Mouse (Mus musculus) hindbrain, embryonic 16.5 days (tissue): ENCODE measurements around the gene Tpcn1. TPM values are rescaled to one million over a fixed set of nuclear protein-coding genes. Genes with fewer than 3 reads are reported as not detected.

Experiments
- ATAC-seq: fragments of 200-750 bp; cut with Nextera tagmentation; 2 replicates; pipeline ENCODE4 v1.8.0; 2017; ENCODE audit warnings: moderate TSS enrichment, moderate library complexity
- H3K27ac ChIP-seq: fragments of 300-500 bp; sonication (generic); 2 replicates; pipeline ENCODE4 v1.5.1; 2014; ENCODE audit warnings: low read depth, mild to moderate bottlenecking, control low read depth, low read length, moderate library complexity
- H3K27me3 ChIP-seq: fragments of 300-500 bp; sonication (generic); replicated peaks from 2 replicates; pipeline ENCODE4 v1.6.1; 2014; ENCODE audit warnings: low read length; ENCODE audit not compliant: control insufficient read depth, insufficient read depth
- H3K36me3 ChIP-seq: fragments of 300-500 bp; sonication (generic); 2 replicates; pipeline ENCODE4 v1.6.1; 2014; ENCODE audit warnings: mild to moderate bottlenecking, low read length, moderate library complexity, mixed read lengths; ENCODE audit not compliant: control insufficient read depth, insufficient read depth
- H3K4me1 ChIP-seq: fragments of 300-500 bp; sonication (generic); 2 replicates; pipeline ENCODE4 v1.6.1; 2014; ENCODE audit warnings: low read depth, low read length; ENCODE audit not compliant: control insufficient read depth, insufficient read depth
- H3K4me2 ChIP-seq: fragments of 300-500 bp; sonication (generic); 2 replicates; pipeline ENCODE4 v1.6.1; 2014; ENCODE audit warnings: mild to moderate bottlenecking, low read length, control low read depth, moderate library complexity
- H3K4me3 ChIP-seq: fragments of 300-500 bp; sonication (generic); 2 replicates; pipeline ENCODE4 v1.5.1; 2014; ENCODE audit warnings: mild to moderate bottlenecking, low read length, control low read depth, moderate library complexity
- H3K9ac ChIP-seq: fragments of 300-500 bp; sonication (generic); 2 replicates; pipeline ENCODE4 v1.6.1; 2014; ENCODE audit warnings: low read depth, mild to moderate bottlenecking, control low read depth, low read length, moderate library complexity
- H3K9me3 ChIP-seq: fragments of 300-500 bp; sonication (generic); 2 replicates; pipeline ENCODE4 v1.6.1; 2014; ENCODE audit warnings: mild to moderate bottlenecking, low read length, moderate library complexity; ENCODE audit not compliant: control insufficient read depth
- whole genome bisulfite sequencing: fragments of 180-500 bp; shearing (Covaris S2); extraction: QIAGEN DNeasy Blood & Tissue Kit; methylation state at CpG from one replicate; pipeline ENCODE4 v1.1.7; 2014; 5-methylcytosine and 5-hydroxymethylcytosine counted together
- polyA plus RNA-seq: library from polyadenylated mRNA; unstranded; fragments of >200 nt; fragmentation: Nextera tagmentation; extraction: Ambion mirVana; gene quantifications from 2 replicates; pipeline ENCODE4 v1.2.1, GENCODE M21; 2015

Gene Tpcn1
- polyA plus RNA-seq, 1 experiment from 2014 or later = 15.1 TPM

DNA sequence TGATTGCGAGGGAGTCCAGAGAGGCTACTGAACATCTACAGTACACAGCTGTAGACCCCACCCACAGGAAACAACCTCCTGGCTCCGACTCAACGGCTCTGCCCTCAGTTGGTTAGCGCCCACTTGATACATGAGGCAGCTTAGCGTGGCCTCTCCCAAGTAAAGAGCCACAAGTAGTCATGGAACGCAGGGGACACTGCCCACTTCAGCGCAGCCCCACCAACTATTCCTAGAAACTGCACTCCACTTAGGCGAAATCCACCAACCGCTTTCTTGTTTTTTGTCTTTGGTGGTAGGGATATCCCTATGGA lies 902 bp downstream of the Tpcn1 start:
- 34% methylated on average over 9 of the region's 9 CpGs for WGBS
- Histone ChIP-seq H3K36me3 (no peaks in the 10 kb centered on the region), H3K4me1 (peaks cover 19% of the 10 kb centered on the region), H3K27ac (peak overlapping the region; percentile 54), H3K4me2 (peak overlapping the region; percentile 99), H3K9me3 (no peaks in the 10 kb centered on the region), H3K9ac (peak overlapping the region; percentile 71), H3K4me3 (peak overlapping the region; percentile 54), H3K27me3 (no peaks in the 10 kb centered on the region)
- no peak for ATAC-seq

DNA sequence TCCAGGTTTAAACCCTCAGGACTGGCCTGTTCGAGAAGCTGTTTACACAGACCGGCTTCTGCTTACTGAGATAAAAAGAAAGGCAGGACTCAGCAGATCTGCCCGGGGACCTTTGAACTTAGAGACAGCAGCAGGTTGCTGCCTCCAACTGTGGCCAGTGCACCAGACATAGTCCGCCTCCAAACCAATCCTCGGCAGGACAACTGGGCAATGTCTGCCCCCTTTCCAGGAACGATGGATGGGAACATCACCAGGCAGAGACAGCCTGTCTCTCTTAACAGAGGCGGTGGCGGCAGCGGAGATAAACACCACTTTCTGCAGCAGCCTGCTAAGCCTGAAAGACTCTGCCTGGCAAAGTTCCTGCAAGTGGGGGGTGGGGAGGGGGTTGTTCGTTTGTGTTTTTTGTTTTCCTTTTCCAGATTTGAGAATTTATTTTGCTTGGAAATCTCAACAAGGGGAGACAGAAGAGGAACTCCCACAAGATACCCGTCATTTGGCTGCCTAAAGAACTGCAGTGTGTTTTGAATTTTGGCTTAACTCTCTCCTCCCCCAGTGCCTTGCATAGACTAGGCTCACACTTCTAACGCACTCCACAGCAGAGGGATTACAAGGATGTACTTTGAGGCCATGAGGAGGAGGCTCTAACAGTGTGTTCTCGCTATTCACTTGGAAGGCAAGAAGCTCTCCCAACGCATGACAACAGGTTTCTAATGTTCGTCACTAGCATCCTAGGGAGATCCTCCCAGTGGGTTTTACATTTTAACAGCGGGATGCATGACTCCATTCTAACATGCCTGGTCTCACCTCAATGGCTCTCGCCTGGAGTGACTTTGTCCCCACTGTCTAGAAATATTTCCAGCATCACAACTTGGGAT lies 1.5 kb downstream of the Tpcn1 start:
- no peak for ATAC-seq
- WGBS = 15% methylated on average over 17 of the region's 17 CpGs
- Histone ChIP-seq H3K4me3 (peak overlapping the region; percentile 54), H3K4me2 (peak overlapping the region; percentile 99), H3K27me3 (no peaks in the 10 kb centered on the region), H3K36me3 (0 out of 2 replicates have a peak, but pooled peaks cover under 1% of the 10 kb centered on the region), H3K9me3 (no peaks in the 10 kb centered on the region), H3K27ac (peak overlapping the region; percentile 54), H3K9ac (peak overlapping the region; percentile 32; the same call in 1 of the 2 replicates), H3K4me1 (peaks cover 19% of the 10 kb centered on the region)

DNA sequence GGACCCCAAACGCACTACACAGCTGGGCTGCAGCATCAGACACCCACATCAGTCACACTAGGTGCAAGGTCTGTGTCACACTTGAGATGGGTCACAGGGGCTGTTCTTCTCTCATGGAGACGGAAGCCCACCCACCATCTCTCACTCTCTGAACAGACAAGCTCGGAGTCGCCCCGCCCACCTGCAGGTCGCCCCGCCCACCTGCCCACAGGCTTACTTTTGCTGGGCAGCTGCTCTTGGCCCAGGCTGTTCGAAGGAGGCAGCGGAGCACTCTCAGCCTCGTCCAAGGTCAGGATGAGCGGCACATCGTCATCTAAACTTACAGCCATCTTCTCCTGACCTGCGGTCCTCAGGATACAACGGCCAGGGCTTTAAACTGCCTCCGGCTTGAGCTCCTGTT lies 3.5 kb downstream of the Tpcn1 start:
- H3K36me3 ChIP-seq = 0 out of 2 replicates have a peak, but pooled peaks cover 2% of the 10 kb centered on the region

DNA sequence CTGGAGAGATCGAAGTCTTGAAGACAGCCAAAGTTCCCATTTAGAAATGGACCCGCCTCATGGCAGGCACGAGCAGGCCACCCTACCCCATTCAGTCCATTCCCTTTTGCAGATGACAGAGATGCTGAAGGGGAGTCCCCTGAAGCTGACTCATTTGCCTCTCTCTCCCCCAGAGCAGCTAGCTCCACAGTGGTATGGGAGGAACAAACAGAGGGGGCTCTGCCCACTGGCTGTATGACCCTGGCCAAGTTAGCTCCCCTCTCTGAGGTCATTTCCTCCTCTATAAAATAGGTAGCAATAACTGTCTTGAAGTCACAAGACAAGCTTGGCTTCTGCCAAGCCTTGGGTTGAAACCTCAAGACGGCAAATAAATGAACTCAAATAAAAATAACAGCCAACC lies 5.0 kb downstream of the Tpcn1 start:
- no peak overlapping the region for H3K9ac ChIP-seq
- H3K27ac ChIP-seq = no peak overlapping the region
- ATAC-seq = no peak
- H3K36me3 ChIP-seq = 0 out of 2 replicates have a peak, but pooled peaks cover 2% of the 10 kb centered on the region
- no peaks in the 10 kb centered on the region for H3K9me3 ChIP-seq
- H3K4me1 ChIP-seq = peaks cover 28% of the 10 kb centered on the region
- WGBS = 90% methylated on average over 4 of the region's 4 CpGs
- H3K27me3 ChIP-seq = no peaks in the 10 kb centered on the region
- H3K4me2 ChIP-seq = no peak overlapping the region
- no peak overlapping the region for H3K4me3 ChIP-seq

More for the DNA sequence above, 3.5 kb downstream of the Tpcn1 start:
- WGBS = 39% methylated on average over 15 of the region's 15 CpGs
- Histone ChIP-seq H3K27me3 (no peaks in the 10 kb centered on the region), H3K4me3 (no peak overlapping the region), H3K9me3 (no peaks in the 10 kb centered on the region), H3K4me1 (peaks cover 19% of the 10 kb centered on the region), H3K27ac (no peak overlapping the region), H3K9ac (no peak overlapping the region), H3K4me2 (no peak overlapping the region)
- no peak for ATAC-seq

DNA sequence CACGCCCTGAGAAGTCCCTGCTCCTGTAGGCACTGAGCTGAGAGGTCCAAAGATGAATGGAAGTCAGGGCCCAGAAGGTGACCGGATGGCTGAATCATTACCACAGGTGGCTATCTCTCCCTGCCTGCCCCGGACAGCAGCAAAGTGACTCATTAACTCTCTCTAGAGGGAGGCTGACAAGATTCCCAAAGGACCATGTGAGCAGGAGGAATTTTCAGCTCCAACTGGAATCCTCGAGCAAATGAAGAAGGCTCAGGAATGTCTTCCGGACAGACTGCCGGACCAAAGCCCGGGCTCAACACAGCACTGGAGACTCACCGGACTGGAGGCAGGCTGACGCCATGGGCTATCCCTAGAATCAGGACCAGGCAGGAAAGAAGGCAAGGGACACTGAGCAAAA lies 6.5 kb downstream of the Tpcn1 start:
- H3K9ac ChIP-seq = no peak overlapping the region
- peaks cover 23% of the 10 kb centered on the region for H3K4me1 ChIP-seq
- no peak for ATAC-seq
- H3K36me3 ChIP-seq = 0 out of 2 replicates have a peak, but pooled peaks cover 2% of the 10 kb centered on the region
- no peaks in the 10 kb centered on the region for H3K9me3 ChIP-seq
- WGBS = 81% methylated on average over 9 of the region's 9 CpGs
- no peak overlapping the region for H3K27ac ChIP-seq
- no peak overlapping the region for H3K4me2 ChIP-seq
- no peaks in the 10 kb centered on the region for H3K27me3 ChIP-seq
- H3K4me3 ChIP-seq = no peak overlapping the region

DNA sequence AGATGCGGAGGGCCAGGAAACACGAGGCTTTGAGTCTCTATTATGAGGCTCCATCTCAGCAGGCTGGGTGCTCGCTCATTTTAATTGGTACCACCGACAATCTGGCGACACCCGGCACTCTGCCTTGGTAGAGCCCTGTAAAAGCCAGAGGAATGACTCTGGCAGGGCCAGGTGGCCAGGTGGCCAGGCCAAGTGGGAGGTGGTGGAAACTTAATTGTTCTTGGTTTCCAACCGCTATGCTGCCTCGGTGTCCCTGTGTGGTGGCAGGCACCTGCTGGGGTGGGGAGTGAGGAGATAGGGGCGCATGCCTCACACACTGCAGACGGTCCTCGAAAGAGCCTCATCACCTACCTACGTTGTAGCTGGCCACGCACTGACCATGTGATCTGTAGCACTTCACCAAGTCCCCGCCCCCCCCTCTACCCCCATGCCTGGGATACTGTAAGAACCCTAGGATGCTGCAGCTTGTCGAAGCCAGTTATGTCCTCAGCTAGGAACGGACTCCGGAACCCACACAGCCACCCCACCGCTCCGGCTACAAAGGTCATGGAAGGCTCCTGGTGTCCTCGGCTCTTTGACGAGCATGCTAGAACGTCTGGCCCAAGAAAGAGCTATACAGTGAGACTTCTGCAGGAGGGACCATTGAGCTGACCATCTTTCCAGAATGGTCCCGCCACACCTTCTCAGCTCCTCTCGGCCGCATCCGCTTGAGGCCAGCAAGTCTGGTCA lies 8.4 kb downstream of the Tpcn1 start:
- WGBS = 68% methylated on average over 26 of the region's 26 CpGs
- no peak overlapping the region for H3K9ac ChIP-seq

DNA sequence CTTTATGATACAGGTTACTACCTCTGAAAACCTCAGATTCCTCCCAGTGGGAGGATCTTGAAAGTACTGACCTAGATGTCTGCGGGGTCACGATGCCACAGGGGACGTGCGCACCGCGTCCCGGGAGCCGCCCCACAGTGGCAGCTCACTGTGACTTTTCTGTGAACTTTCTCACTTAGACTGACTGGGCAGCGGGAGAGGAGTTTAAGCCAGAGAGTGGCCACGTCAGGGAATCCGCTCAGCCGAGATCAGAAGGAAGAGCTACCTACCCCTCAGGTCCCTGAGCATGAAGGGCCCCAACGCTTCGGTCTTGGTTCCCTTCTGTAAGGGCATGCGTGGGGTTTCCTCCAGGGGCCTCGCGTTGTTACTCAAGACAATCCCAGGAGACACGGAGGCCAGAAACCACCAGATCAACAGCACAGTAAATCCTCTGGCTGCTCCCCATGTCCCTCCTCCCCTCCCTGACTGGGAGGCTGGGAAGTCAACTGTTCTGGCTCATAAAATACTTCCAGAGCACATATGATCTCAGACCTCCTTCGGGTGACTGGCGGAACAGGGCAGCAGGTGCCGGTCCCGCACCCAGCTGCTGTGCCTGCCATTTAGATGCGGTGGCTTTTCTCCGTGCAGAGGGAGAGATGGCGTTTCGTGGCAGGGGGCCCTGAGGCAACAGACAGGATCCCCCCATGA lies 9.1 kb downstream of the Tpcn1 start:
- H3K9ac ChIP-seq = no peak overlapping the region

More for the DNA sequence above, 8.4 kb downstream of the Tpcn1 start:
- H3K4me2 ChIP-seq = no peak overlapping the region
- H3K36me3 ChIP-seq = 0 out of 2 replicates have a peak, but pooled peaks cover 2% of the 10 kb centered on the region
- peaks cover 18% of the 10 kb centered on the region for H3K4me1 ChIP-seq
- peak; percentile 34; the same call in 1 of the 2 replicates for ATAC-seq
- H3K4me3 ChIP-seq = no peak overlapping the region
- H3K27ac ChIP-seq = peak overlapping the region; percentile 2; the same call in 1 of the 2 replicates
- H3K27me3 ChIP-seq = no peaks in the 10 kb centered on the region
- no peaks in the 10 kb centered on the region for H3K9me3 ChIP-seq

DNA sequence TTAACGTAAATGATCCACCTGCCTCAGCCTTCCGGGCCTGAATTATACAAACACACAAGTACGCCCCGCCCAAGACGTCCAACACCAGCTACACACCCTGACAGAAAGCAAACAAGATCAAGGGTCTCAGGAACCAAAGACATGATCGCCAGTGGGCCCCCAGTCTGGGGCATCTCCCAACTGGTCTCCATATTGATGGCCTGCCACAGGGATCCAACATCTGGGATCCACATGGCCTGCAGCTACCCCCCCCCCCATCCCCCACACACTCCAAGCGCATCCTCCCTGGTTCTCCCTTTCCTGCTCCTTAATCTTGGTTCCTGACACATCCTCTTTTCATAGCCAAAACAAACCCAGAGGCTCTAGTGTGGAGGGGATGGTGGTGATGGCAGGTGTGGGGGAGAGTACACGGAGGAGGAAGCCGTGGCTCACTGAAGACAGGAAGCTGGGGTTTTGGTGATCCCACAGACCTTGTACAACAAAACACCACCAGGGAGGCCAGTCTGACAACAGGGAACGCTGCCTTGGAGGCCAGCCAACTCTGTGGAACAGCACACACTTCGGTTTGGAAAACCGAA lies 9.9 kb downstream of the Tpcn1 start:
- Histone ChIP-seq H3K27me3 (no peaks in the 10 kb centered on the region), H3K4me2 (no peak overlapping the region), H3K4me3 (no peak overlapping the region), H3K9ac (peak overlapping the region; percentile 29; the same call in 1 of the 2 replicates), H3K36me3 (0 out of 2 replicates have a peak, but pooled peaks cover 2% of the 10 kb centered on the region), H3K4me1 (peaks cover 18% of the 10 kb centered on the region), H3K27ac (peak overlapping the region; percentile 42), H3K9me3 (no peaks in the 10 kb centered on the region)
- WGBS = 52% methylated on average over 12 of the region's 12 CpGs
- ATAC-seq = no peak

More for the DNA sequence above, 9.1 kb downstream of the Tpcn1 start:
- WGBS = 41% methylated on average over 26 of the region's 26 CpGs
- Histone ChIP-seq H3K4me3 (no peak overlapping the region), H3K4me2 (no peak overlapping the region), H3K4me1 (peaks cover 18% of the 10 kb centered on the region), H3K27me3 (no peaks in the 10 kb centered on the region), H3K9me3 (no peaks in the 10 kb centered on the region), H3K27ac (peak overlapping the region; percentile 2; the same call in 1 of the 2 replicates), H3K36me3 (0 out of 2 replicates have a peak, but pooled peaks cover 2% of the 10 kb centered on the region)
- peak; percentile 32; the same call in 1 of the 2 replicates for ATAC-seq
